Mouse (Mus musculus) cerebellum, adult 2 months (tissue): ENCODE data around the gene Krtcap3.
"Not testable (repeated sequence)": the region's sequence is repeated elsewhere in the genome, so short reads cannot be mapped to it uniquely, and the experiment has no call there.

Source experiments
- CTCF ChIP-seq: fragments of 200-500 bp; IDR thresholded peaks from 2 replicates; pipeline ENCODE4 v1.5.1; 2011; ENCODE audit warnings: low read depth, mild to moderate bottlenecking, control low read depth, low read length, moderate library complexity, borderline replicate concordance; ENCODE audit not compliant: insufficient read depth
- POLR2A ChIP-seq: fragments of 200-500 bp; IDR thresholded peaks from 2 replicates; pipeline ENCODE4 v1.6.1; 2011; ENCODE audit warnings: low read length, control low read depth, borderline replicate concordance; ENCODE audit not compliant: insufficient read depth

DNA sequence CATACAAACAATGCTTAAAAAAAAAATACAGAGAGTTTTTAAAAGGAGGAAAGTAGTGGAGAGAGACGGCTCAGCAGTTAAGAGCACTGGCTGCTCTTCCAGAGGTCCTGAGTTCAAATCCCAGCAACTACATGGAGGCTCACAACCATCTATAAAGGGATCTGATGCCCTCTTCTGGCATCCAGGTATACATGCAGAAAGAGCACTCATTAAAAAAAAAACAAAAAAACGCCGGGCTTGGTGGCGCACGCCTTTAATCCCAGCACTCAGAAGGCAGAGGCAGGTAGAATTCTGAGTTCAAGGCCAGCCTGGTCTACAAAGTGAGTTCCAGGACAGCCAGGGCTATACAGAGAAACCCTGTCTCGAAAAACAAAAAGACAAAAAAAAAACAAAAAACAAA, 34.9 kb upstream of the Krtcap3 start:
- TF ChIP-seq CTCF, POLR2A: not testable (repeated sequence)
